24 mouse cellular contexts compared by ENCODE assay signal in genomic region chr10:85645346-85645745, GRCm38 (mm10).
DNase-seq lines count a peak whose midpoint lies in the region; ATAC-seq and TF ChIP-seq lines count a peak whose summit lies in the region.
"Had no signal": no experiment of that assay in that cellular context is flagged by ENCODE, and none has a peak within 500 bp of the region (broad histone marks: within the 10 kb centered on the region; RNA-seq: fewer than 3 reads in every experiment).

No protein-coding gene starts in this region.

- TF ChIP-seq POLR2A in ES-Bruce4 (IDR thresholded peaks at IDR 0.05; ENCODE audit: insufficient read depth, low read length) = no peak
- no peak for TF ChIP-seq POLR2A in thymus, adult 2 months (IDR thresholded peaks at IDR 0.05; ENCODE audit: control insufficient read depth, extremely low read depth, insufficient read depth, low read length, poor library complexity)

- H3K9me3 ChIP-seq in ES-Bruce4 (replicated peaks; ENCODE audit: control insufficient read depth, insufficient read depth, low read length, poor library complexity, severe bottlenecking) = no peaks in the 10 kb centered on the region
- H3K9me3 ChIP-seq in midbrain, embryonic 16.5 days (replicated peaks; ENCODE audit: control insufficient read depth, low read length, poor library complexity, severe bottlenecking) = no peaks in the 10 kb centered on the region
- H3K9me3 ChIP-seq: embryonic facial prominence, embryonic 13.5 days; embryonic facial prominence, embryonic 15.5 days; forebrain, embryonic 10.5 days; forebrain, embryonic 13.5 days; forebrain, embryonic 15.5 days had no signal

- TF ChIP-seq CTCF in ES-Bruce4 (IDR thresholded peaks at IDR 0.05; ENCODE audit: low read depth, low read length) = no peak
- TF ChIP-seq CTCF in thymus, adult 2 months (IDR thresholded peaks at IDR 0.05; ENCODE audit: borderline replicate concordance, control insufficient read depth, extremely low read depth, insufficient read depth, low read length, poor library complexity) = no peak

- H3K27ac ChIP-seq in ES-Bruce4 (ENCODE audit: insufficient read depth, low read length) = 0 out of 2 replicates have a peak overlapping the region, but pooled peaks have one; percentile 11
- no peak overlapping the region for H3K27ac ChIP-seq in thymus, adult 2 months (ENCODE audit: control insufficient read depth, insufficient read depth, low read length)
- no peak overlapping the region for H3K27ac ChIP-seq in midbrain, embryonic 16.5 days (ENCODE audit: low read length)
- H3K27ac ChIP-seq: embryonic facial prominence, embryonic 13.5 days; embryonic facial prominence, embryonic 15.5 days; forebrain, embryonic 10.5 days; forebrain, embryonic 13.5 days; forebrain, embryonic 15.5 days had no signal

- H3K36me3 ChIP-seq in ES-Bruce4 (ENCODE audit: control insufficient read depth, insufficient read depth, low read length, poor library complexity, severe bottlenecking) = no peaks in the 10 kb centered on the region
- H3K36me3 ChIP-seq in thymus, adult 2 months (ENCODE audit: control insufficient read depth, insufficient read depth, low read length) = no peaks in the 10 kb centered on the region
- no peaks in the 10 kb centered on the region for H3K36me3 ChIP-seq in midbrain, embryonic 16.5 days (ENCODE audit: control insufficient read depth, insufficient read depth, low read length)
- H3K36me3 ChIP-seq: embryonic facial prominence, embryonic 13.5 days; embryonic facial prominence, embryonic 15.5 days; forebrain, embryonic 10.5 days; forebrain, embryonic 15.5 days; G1E had no signal

- no peaks in the 10 kb centered on the region for H3K27me3 ChIP-seq in ES-Bruce4 (ENCODE audit: control insufficient read depth, insufficient read depth, low read length, poor library complexity, severe bottlenecking)
- H3K27me3 ChIP-seq in thymus, adult 2 months (ENCODE audit: control insufficient read depth, insufficient read depth, low read length) = no peaks in the 10 kb centered on the region
- no peaks in the 10 kb centered on the region for H3K27me3 ChIP-seq in midbrain, embryonic 16.5 days (ENCODE audit: control insufficient read depth, insufficient read depth, low read depth, low read length)
- H3K27me3 ChIP-seq: embryonic facial prominence, embryonic 13.5 days; embryonic facial prominence, embryonic 15.5 days; forebrain, embryonic 13.5 days; forebrain, embryonic 15.5 days; Patski had no signal

- peak; percentile 65 for DNase-seq in R1 (ENCODE audit: low read depth, low spot score)
- no peak for DNase-seq in cerebellum, adult 8-10 months
- no peak for DNase-seq in thymus, adult 2 months
- DNase-seq: adrenal gland, adult 8-10 months; adrenal gland, postnatal 14 days; adrenal gland, postnatal 36 days; cerebellum, adult 11-12 months; cerebellum, adult 2 months; cerebellum, adult 9-11 months; cerebellum, postnatal 14 days; cerebellum, postnatal 36 days; embryo, embryonic 11 days; forebrain, postnatal 0 days had no signal

- H3K4me3 ChIP-seq in ES-Bruce4 (ENCODE audit: low read depth, low read length) = no peak overlapping the region
- H3K4me3 ChIP-seq in thymus, adult 2 months (ENCODE audit: control insufficient read depth, insufficient read depth, low read length) = no peak overlapping the region
- no peak overlapping the region for H3K4me3 ChIP-seq in midbrain, embryonic 16.5 days (ENCODE audit: low read depth, low read length)
- H3K4me3 ChIP-seq: embryonic facial prominence, embryonic 13.5 days; embryonic facial prominence, embryonic 15.5 days; erythroblast, embryonic 14.5 days; forebrain, embryonic 10.5 days; forebrain, embryonic 13.5 days; forebrain, embryonic 15.5 days had no signal

- no peak overlapping the region for H3K4me2 ChIP-seq in midbrain, embryonic 16.5 days (ENCODE audit: low read length)
- H3K4me2 ChIP-seq: embryonic facial prominence, embryonic 13.5 days; embryonic facial prominence, embryonic 15.5 days; forebrain, embryonic 13.5 days; forebrain, embryonic 15.5 days had no signal

- peaks cover 10% of the 10 kb centered on the region for H3K4me1 ChIP-seq in ES-Bruce4 (ENCODE audit: control insufficient read depth, insufficient read depth, low read length)
- no peaks in the 10 kb centered on the region for H3K4me1 ChIP-seq in thymus, adult 2 months (replicated peaks; ENCODE audit: control insufficient read depth, insufficient read depth, low read length)
- H3K4me1 ChIP-seq in midbrain, embryonic 16.5 days (ENCODE audit: control insufficient read depth, insufficient read depth, low read length) = no peaks in the 10 kb centered on the region
- H3K4me1 ChIP-seq: embryonic facial prominence, embryonic 13.5 days; embryonic facial prominence, embryonic 15.5 days; forebrain, embryonic 10.5 days; forebrain, embryonic 13.5 days; forebrain, embryonic 15.5 days had no signal

- no peak overlapping the region for H3K9ac ChIP-seq in ES-Bruce4 (ENCODE audit: low read depth, poor library complexity, severe bottlenecking)
- H3K9ac ChIP-seq in midbrain, embryonic 16.5 days (ENCODE audit: low read depth, low read length) = no peak overlapping the region
- H3K9ac ChIP-seq: embryonic facial prominence, embryonic 13.5 days; embryonic facial prominence, embryonic 15.5 days; forebrain, embryonic 13.5 days; forebrain, embryonic 15.5 days; forebrain, postnatal 0 days had no signal

- 92% methylated on average over 6 of the region's 6 CpGs for WGBS in thymus, adult 2 months
- 80% methylated on average over 6 of the region's 6 CpGs for WGBS in midbrain, embryonic 16.5 days

- ATAC-seq in midbrain, embryonic 16.5 days = no peak
- ATAC-seq: activated CD4-positive, CD25-positive, alpha-beta regulatory T cell, adult 4 months; forebrain, embryonic 13.5 days; forebrain, embryonic 15.5 days; forebrain, postnatal 0 days; Patski had no signal

- TF ChIP-seq EP300 in ES-Bruce4 (IDR thresholded peaks at IDR 0.05; ENCODE audit: insufficient read depth, low read depth, low read length) = 0 out of 2 replicates have a peak, but pooled peaks have one; percentile 52
